Mouse (Mus musculus): Measurements from ENCODE around the gene Plxna4.

Plxna4 gene

DNA sequence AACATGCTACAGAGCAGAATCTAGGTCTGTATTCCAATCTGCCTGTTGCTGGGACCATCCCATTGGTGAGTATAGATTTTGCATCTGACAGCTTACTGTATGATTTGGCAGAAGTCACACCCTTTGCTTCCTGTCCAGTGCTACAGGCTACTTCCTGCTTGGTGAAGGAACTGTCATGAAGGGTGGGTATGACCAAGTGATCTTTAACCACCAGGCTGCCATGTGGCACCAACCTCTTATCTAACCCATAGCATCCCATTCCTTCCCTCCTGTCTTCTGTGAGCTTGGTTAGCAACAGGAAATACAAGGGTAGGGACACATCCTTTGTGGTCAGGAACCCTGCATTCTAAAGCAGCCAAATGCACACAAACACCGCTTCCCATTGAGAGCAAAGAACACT lies 429.6 kb downstream of the Plxna4 start:
- WGBS = 84% methylated on average over 1 of the region's 1 CpGs

- 97% methylated on average over 4 of the region's 4 CpGs for WGBS
Measured at GRCm38 (mm10) chr6:32153170-32153569, 434.8 kb downstream of the Plxna4 start.

GRCm38 (mm10) chr6:32150836-32151235 lies 437.2 kb downstream of the Plxna4 start:
- 47% methylated on average over 4 of the region's 4 CpGs for WGBS

DNA sequence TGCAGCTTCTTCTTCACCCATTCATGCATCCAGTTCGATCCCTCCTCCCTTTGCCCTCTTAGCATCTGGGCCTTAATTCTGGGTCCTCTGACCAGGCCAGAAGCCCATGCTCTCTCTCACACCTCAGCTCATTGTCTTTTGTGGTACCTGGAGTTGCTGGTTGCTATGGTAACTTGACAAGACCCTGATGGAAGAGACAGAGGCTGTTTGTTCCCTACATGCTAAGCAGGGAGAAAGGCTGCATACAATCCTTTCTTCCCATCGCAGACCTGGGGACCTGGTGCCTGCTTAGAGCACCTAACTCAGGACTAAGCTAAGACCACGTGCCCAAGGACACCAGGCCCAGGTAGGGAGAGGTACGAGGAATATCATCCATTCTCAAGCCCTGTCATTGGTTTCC lies 443.2 kb downstream of the Plxna4 start:
- 80% methylated on average over 4 of the region's 4 CpGs for WGBS

GRCm38 (mm10) chr6:32139537-32139936 lies 448.5 kb downstream of the Plxna4 start:
- 88% methylated on average over 3 of the region's 3 CpGs for WGBS

DNA sequence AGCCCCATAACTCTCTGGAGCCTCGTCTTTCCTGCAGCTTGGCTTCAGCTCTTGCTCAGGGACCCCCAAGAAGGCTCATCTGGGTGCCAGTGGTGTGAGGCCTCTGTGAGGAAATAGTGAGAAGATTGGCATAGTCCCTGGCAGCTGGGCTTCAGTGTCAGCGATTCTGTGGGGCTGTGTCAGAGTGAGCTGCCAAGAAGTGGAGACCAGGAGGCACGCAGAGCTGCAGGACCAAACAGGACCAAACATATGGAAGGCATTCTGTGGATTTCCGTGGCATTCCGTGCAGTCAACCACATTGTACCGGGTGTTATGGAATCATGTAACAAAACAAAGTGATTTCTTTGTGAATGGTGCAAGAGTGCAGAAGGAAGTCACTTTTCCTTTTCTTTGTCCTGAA lies 461.1 kb downstream of the Plxna4 start:
- WGBS = 77% methylated on average over 6 of the region's 6 CpGs

DNA sequence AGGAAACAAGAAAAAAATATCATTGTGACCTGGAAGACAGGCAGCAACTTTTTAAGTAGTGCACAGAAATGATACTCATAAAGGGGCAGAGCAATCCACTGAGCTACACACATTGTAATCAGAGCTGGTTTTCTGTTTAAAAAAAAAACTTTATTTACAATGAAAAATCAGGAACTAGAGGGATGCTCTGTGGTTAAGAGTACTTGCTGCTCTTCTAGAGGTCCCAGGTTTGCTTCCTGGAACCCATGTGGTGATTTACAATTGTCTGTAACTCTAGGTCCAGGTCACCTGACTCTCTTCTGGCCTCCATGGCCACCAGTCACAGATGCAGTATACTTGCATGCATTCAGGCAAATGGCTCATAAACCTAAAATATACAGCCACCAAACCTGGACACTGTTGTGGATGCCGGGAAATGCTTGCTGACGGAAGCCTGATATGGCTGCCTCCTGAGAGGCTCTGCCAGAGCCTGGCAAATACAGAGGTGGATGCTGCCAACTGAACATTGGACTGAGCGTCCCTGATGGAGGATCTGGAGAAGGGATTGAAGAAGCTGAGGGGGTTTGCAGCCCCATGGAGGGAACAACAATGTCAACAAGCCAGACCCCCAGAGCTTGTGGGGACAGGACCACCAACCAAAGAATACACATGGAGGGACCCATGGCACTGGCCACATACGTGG lies 465.3 kb downstream of the Plxna4 start:
- 72% methylated on average over 4 of the region's 4 CpGs for WGBS

- WGBS = 87% methylated on average over 1 of the region's 1 CpGs
Measured at GRCm38 (mm10) chr6:32120931-32121330, 467.1 kb downstream of the Plxna4 start.

DNA sequence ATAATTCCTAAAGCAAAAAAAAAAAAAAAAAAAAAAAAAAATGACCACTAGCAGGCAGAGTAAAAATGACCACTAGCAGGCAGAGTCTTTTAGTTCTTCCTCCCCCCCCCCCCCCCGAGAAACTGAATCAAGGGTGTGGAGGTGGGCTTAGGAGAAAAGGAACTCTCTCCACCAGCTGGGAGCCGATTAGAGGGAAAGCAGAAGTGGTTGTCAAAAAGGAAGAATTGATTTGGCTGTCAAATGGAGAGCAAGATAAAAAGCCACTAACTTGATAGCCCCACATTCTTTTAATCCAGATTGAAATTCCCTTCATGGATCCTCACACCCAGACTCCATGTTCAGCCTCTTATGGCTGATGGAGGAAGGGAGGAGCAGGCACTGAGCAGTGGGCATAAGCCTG lies 478.8 kb downstream of the Plxna4 start:
- WGBS = 52% methylated on average over 2 of the region's 2 CpGs

DNA sequence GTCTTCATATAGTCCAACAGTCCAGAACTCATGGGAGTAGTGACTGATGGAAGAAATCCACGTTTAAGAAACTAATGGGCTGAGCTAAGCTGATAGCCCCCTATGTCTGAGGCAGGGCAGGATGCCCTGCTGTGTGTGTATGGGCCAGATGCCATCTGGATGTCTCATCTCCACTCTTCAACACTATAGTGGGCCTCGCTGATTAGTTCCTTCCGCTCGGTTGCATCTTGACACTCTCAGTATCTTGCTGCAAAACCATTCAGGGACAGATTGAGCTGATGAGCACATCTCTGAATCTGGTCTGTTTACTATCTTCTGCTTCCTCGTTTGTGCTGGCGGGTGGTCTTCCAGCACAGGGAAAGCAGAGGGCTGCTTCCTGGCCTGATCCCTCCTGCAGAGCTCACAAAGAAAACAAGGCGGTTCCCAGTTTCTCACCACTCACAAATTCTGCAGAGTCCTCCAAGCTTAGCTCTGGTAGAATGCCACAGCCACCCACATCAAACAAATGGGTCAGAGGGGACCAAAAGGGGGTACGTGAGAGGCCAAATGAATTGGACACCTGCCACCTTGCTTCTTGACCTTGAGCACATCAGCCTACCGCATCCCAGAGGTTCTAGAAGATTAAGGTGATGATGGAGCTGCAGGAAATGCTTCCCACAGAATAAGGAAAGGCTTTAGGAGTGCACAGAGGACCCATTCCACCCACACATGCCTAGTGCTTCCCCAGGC lies 482.3 kb downstream of the Plxna4 start:
- WGBS = 52% methylated on average over 9 of the region's 9 CpGs
